Mouse (Mus musculus) liver, postnatal 0 days (tissue): ENCODE results near the gene Creb3l2.

ENCODE experiments used
- CTCF ChIP-seq: sonication (generic); IDR thresholded peaks from 2 replicates; pipeline ENCODE4 v1.5.1; 2016; ENCODE audit warnings: antibody characterized with exemption, low read depth
- EP300 ChIP-seq: IDR thresholded peaks from 2 replicates; pipeline ENCODE4 v1.6.1; 2016; ENCODE audit warnings: antibody characterized with exemption, low read depth, mild to moderate bottlenecking

GRCm38 (mm10) chr6:37425075-37425474, 16.9 kb downstream of the Creb3l2 start:
- TF ChIP-seq CTCF, result no peak
- TF ChIP-seq EP300, result no peak
